Mouse (Mus musculus) adrenal gland, postnatal 25 days (tissue): ENCODE data around the gene Hus1b. TPM values are rescaled to one million over a fixed set of nuclear protein-coding genes. Genes with fewer than 3 reads are reported as not detected.

ENCODE experiments used
- DNase-seq: peaks from one replicate; pipeline ENCODE4 v3.0.0; 2021; ENCODE audit warnings: mixed read lengths
- long read RNA-seq: library from polyadenylated mRNA; stranded (forward); transcript quantifications from one replicate; pipeline ENCODE4 v2.0.0, GENCODE M21; 2021
- total RNA-seq: library from RNA; stranded (reverse); gene quantifications from 2 replicates; pipeline ENCODE4 v1.2.3, GENCODE M21; 2021

The Hus1b gene
- 1.2 and 1.3 TPM in 2 replicates for total RNA-seq
- long read RNA-seq = 0 reads

- DNase-seq = no peak
Measured at GRCm38 (mm10) chr13:30947540-30947939, at the start of gene Hus1b. Gene Hus1b (minus strand): TSS chr13:30947759.

GRCm38 (mm10) chr13:30994249-30994858 lies 46.8 kb upstream of the Hus1b start:
- DNase-seq = no peak

- DNase-seq = peak; percentile 5
Measured at GRCm38 (mm10) chr13:30993819-30994218, 46.3 kb upstream of the Hus1b start.

- no peak for DNase-seq
Measured at GRCm38 (mm10) chr13:30990233-30990632, 42.7 kb upstream of the Hus1b start.

- no peak for DNase-seq
Measured at GRCm38 (mm10) chr13:30989710-30990109, 42.2 kb upstream of the Hus1b start.

- DNase-seq = no peak
Measured at GRCm38 (mm10) chr13:30987686-30988085, 40.1 kb upstream of the Hus1b start.

GRCm38 (mm10) chr13:30986934-30987455 lies 39.4 kb upstream of the Hus1b start:
- no peak for DNase-seq

GRCm38 (mm10) chr13:30985598-30986466 lies 38.3 kb upstream of the Hus1b start:
- peak; percentile 50 for DNase-seq

GRCm38 (mm10) chr13:30985275-30985597 lies 37.7 kb upstream of the Hus1b start:
- DNase-seq = no peak

GRCm38 (mm10) chr13:30981666-30982065 lies 34.1 kb upstream of the Hus1b start:
- peak; percentile 51 for DNase-seq

- no peak for DNase-seq
Measured at GRCm38 (mm10) chr13:30978224-30978623, 30.7 kb upstream of the Hus1b start.

- DNase-seq = no peak
Measured at GRCm38 (mm10) chr13:30976536-30977084, 29.1 kb upstream of the Hus1b start.

GRCm38 (mm10) chr13:30974247-30974630 lies 26.7 kb upstream of the Hus1b start:
- no peak for DNase-seq

- peak; percentile 83 for DNase-seq
Measured at GRCm38 (mm10) chr13:30973501-30974246, 26.1 kb upstream of the Hus1b start, which contains the start of the genes Exoc2 and Gm5447. Gene Exoc2 (minus strand): TSS chr13:30974093. Gene Gm5447 (plus strand): TSS chr13:30974204.

- DNase-seq = no peak
Measured at GRCm38 (mm10) chr13:30972102-30972501, 24.5 kb upstream of the Hus1b start.

GRCm38 (mm10) chr13:30971047-30971446 lies 23.5 kb upstream of the Hus1b start:
- DNase-seq = no peak

GRCm38 (mm10) chr13:30968311-30968710 lies 20.8 kb upstream of the Hus1b start:
- no peak for DNase-seq

- DNase-seq = no peak
Measured at GRCm38 (mm10) chr13:30966507-30966911, 18.9 kb upstream of the Hus1b start.

- no peak for DNase-seq
Measured at GRCm38 (mm10) chr13:30961932-30962331, 14.4 kb upstream of the Hus1b start.

- DNase-seq = no peak
Measured at GRCm38 (mm10) chr13:30960714-30961113, 13.2 kb upstream of the Hus1b start.

- DNase-seq = no peak
Measured at GRCm38 (mm10) chr13:30953580-30953979, 6.0 kb upstream of the Hus1b start.

GRCm38 (mm10) chr13:30952044-30952443 lies 4.5 kb upstream of the Hus1b start:
- no peak for DNase-seq
